Mouse (Mus musculus): Measurements from ENCODE around the gene Hist1h3h. TPM values are rescaled to one million over a fixed set of nuclear protein-coding genes. Genes with fewer than 3 reads are reported as not detected.
A peak's percentile ranks its signal among the peaks of the same experiment; 100 is the strongest.

The Hist1h3h gene
- polyA plus RNA-seq, 1 experiment from 2014 or later, result 3.3 TPM

- no peak overlapping the region for H3K9ac ChIP-seq
- no peak overlapping the region for H3K27ac ChIP-seq (replicated peaks)
- H3K9me3 ChIP-seq, result no peaks in the 10 kb centered on the region
- H3K4me2 ChIP-seq, result peak overlapping the region; percentile 25; the same call in 1 of the 2 replicates
- H3K4me3 ChIP-seq, result no peak overlapping the region
- H3K36me3 ChIP-seq, result no peaks in the 10 kb centered on the region
- H3K27me3 ChIP-seq, result no peaks in the 10 kb centered on the region
- no peak for ATAC-seq (ENCODE audit: low read depth)
- peaks cover 18% of the 10 kb centered on the region for H3K4me1 ChIP-seq (replicated peaks)
- WGBS, result 69% methylated on average over 1 of the region's 1 CpGs
Observed at GRCm38 (mm10) chr13:21755707-21756106, 38.2 kb downstream of the Hist1h3h start.

Small RNAs within 50 kb of the gene (microRNA-seq; reads per million reads assigned to microRNA genes)
- not detected for gene Gm44357
- not detected for gene Gm44367
- gene Gm44454, result not detected

Other genes starting within 250 kb of the Hist1h3h start
- 3.2 and 3.9 TPM in 2 replicates for gene Nkapl, start 249.2 kb upstream of the Hist1h3h start, polyA plus RNA-seq (2015; fragmentation: Nextera tagmentation; extraction: Ambion mirVana)
- gene Zkscan4, start 238.8 kb upstream of the Hist1h3h start, polyA plus RNA-seq (2015; fragmentation: Nextera tagmentation; extraction: Ambion mirVana), result 8.9 and 9.0 TPM in 2 replicates
- not detected in 2 replicates for gene Gm10065, start 238.2 kb upstream of the Hist1h3h start, polyA plus RNA-seq (2015; fragmentation: Nextera tagmentation; extraction: Ambion mirVana)
- 0.71 and 0.96 TPM in 2 replicates for gene AK157302, start 222.4 kb upstream of the Hist1h3h start, polyA plus RNA-seq (2015; fragmentation: Nextera tagmentation; extraction: Ambion mirVana)
- gene Gm11273, start 216.2 kb upstream of the Hist1h3h start, polyA plus RNA-seq (2015; fragmentation: Nextera tagmentation; extraction: Ambion mirVana), result 9.0 and 17.5 TPM in 2 replicates
- 5.2 and 5.6 TPM in 2 replicates for gene Zkscan8, start 186.5 kb upstream of the Hist1h3h start, polyA plus RNA-seq (2015; fragmentation: Nextera tagmentation; extraction: Ambion mirVana)
- gene Olfr1366, start 174.9 kb upstream of the Hist1h3h start, polyA plus RNA-seq (2015; fragmentation: Nextera tagmentation; extraction: Ambion mirVana), result 0.13 and 0.32 TPM in 2 replicates
- not detected in 2 replicates for gene Olfr1535, start 157.8 kb upstream of the Hist1h3h start, polyA plus RNA-seq (2015; fragmentation: Nextera tagmentation; extraction: Ambion mirVana)
- not detected in 2 replicates for gene Olfr1364, start 135.9 kb upstream of the Hist1h3h start, polyA plus RNA-seq (2015; fragmentation: Nextera tagmentation; extraction: Ambion mirVana)
- gene Olfr1362, start 103.6 kb upstream of the Hist1h3h start, polyA plus RNA-seq (2015; fragmentation: Nextera tagmentation; extraction: Ambion mirVana), result not detected in 2 replicates
- 0.07 TPM in 1 of 2 replicates, not detected in the other for gene Olfr11, start 75.1 kb upstream of the Hist1h3h start, polyA plus RNA-seq (2015; fragmentation: Nextera tagmentation; extraction: Ambion mirVana)
- gene Olfr1361, start 54.3 kb upstream of the Hist1h3h start, polyA plus RNA-seq (2015; fragmentation: Nextera tagmentation; extraction: Ambion mirVana), result not detected in 2 replicates
- gene Olfr1360, start 40.3 kb upstream of the Hist1h3h start, polyA plus RNA-seq (2015; fragmentation: Nextera tagmentation; extraction: Ambion mirVana), result not detected in 2 replicates
- gene Olfr1359, start 19.5 kb upstream of the Hist1h3h start, polyA plus RNA-seq (2015; fragmentation: Nextera tagmentation; extraction: Ambion mirVana), result not detected in 2 replicates
- gene Hist1h2bl, start 1.5 kb upstream of the Hist1h3h start, polyA plus RNA-seq (2015; fragmentation: Nextera tagmentation; extraction: Ambion mirVana), result 1.4 and 1.5 TPM in 2 replicates
- gene Hist1h2ai, start 1.2 kb upstream of the Hist1h3h start, polyA plus RNA-seq (2015; fragmentation: Nextera tagmentation; extraction: Ambion mirVana), result 5.9 TPM in 1 of 2 replicates, not detected in the other
- gene Hist1h2bm, start 4.4 kb downstream of the Hist1h3h start, polyA plus RNA-seq (2015; fragmentation: Nextera tagmentation; extraction: Ambion mirVana), result 1.2 and 1.4 TPM in 2 replicates
- gene Hist1h4j, start 17.4 kb downstream of the Hist1h3h start, polyA plus RNA-seq (2015; fragmentation: Nextera tagmentation; extraction: Ambion mirVana), result 1.0 and 1.7 TPM in 2 replicates
- 0.84 and 3.9 TPM in 2 replicates for gene Hist1h4k, start 32.8 kb downstream of the Hist1h3h start, polyA plus RNA-seq (2015; fragmentation: Nextera tagmentation; extraction: Ambion mirVana)
- 6.0 and 7.6 TPM in 2 replicates for gene Hist1h2ak, start 36.2 kb downstream of the Hist1h3h start, polyA plus RNA-seq (2015; fragmentation: Nextera tagmentation; extraction: Ambion mirVana)
- gene Hist1h2bn, start 36.5 kb downstream of the Hist1h3h start, polyA plus RNA-seq (2015; fragmentation: Nextera tagmentation; extraction: Ambion mirVana), result 0.73 and 1.1 TPM in 2 replicates
- 3.2 and 5.8 TPM in 2 replicates for gene Hist1h1b, start 63.0 kb downstream of the Hist1h3h start, polyA plus RNA-seq (2015; fragmentation: Nextera tagmentation; extraction: Ambion mirVana)
- gene Hist1h3i, start 65.7 kb downstream of the Hist1h3h start, polyA plus RNA-seq (2015; fragmentation: Nextera tagmentation; extraction: Ambion mirVana), result 32.1 and 33.9 TPM in 2 replicates
- not detected in 2 replicates for gene Hist1h2an, start 69.6 kb downstream of the Hist1h3h start, polyA plus RNA-seq (2015; fragmentation: Nextera tagmentation; extraction: Ambion mirVana)
- 0.52 and 1.4 TPM in 2 replicates for gene Hist1h2bp, start 69.8 kb downstream of the Hist1h3h start, polyA plus RNA-seq (2015; fragmentation: Nextera tagmentation; extraction: Ambion mirVana)
- gene Hist1h2bq, start 92.5 kb downstream of the Hist1h3h start, polyA plus RNA-seq (2015; fragmentation: Nextera tagmentation; extraction: Ambion mirVana), result 4.3 and 4.4 TPM in 2 replicates
- gene Hist1h2ao, start 92.8 kb downstream of the Hist1h3h start, polyA plus RNA-seq (2015; fragmentation: Nextera tagmentation; extraction: Ambion mirVana), result not detected in 2 replicates
- not detected in 2 replicates for gene Hist1h4m, start 94.1 kb downstream of the Hist1h3h start, polyA plus RNA-seq (2015; fragmentation: Nextera tagmentation; extraction: Ambion mirVana)
- 7.0 and 7.5 TPM in 2 replicates for gene Hist1h4n, start 114.5 kb downstream of the Hist1h3h start, polyA plus RNA-seq (2015; fragmentation: Nextera tagmentation; extraction: Ambion mirVana)
- 641 and 649 TPM in 2 replicates for gene Hist1h2ap, start 115.8 kb downstream of the Hist1h3h start, polyA plus RNA-seq (2015; fragmentation: Nextera tagmentation; extraction: Ambion mirVana)
- 3.9 and 5.2 TPM in 2 replicates for gene Hist1h2br, start 116.1 kb downstream of the Hist1h3h start, polyA plus RNA-seq (2015; fragmentation: Nextera tagmentation; extraction: Ambion mirVana)
- gene Zfp184, start 227.4 kb downstream of the Hist1h3h start, polyA plus RNA-seq (2015; fragmentation: Nextera tagmentation; extraction: Ambion mirVana), result 16.0 and 16.3 TPM in 2 replicates